Mouse (Mus musculus) thymus, postnatal 4 days (tissue): Measurements from ENCODE around the gene Ankrd28.
"Not testable (repeated sequence)": the region's sequence is repeated elsewhere in the genome, so short reads cannot be mapped to it uniquely, and the experiment has no call there.

Experiments
- DNase-seq: peaks from one replicate; pipeline ENCODE4 v3.0.0; 2021

Ankrd28 gene

DNA sequence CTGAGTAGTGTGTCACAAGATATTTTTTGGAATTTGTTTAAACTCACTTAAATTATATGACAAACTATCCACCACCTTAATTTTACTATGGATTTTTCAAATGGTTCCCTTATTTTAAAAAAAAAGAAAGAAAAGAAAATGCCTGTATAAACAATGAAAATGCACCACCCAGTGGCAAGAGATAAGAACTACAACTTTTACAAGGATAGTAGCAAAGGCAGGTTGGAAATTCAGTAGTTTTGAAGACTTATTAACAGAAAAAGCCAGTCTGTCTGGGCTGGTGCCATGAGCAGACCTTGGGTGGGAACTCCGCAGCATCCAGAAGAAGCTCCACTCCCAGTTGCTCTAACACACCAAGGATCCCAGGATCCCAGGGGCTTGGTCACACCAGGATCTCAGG lies 39.7 kb downstream of the Ankrd28 start:
- peak; percentile 15 for DNase-seq

DNA sequence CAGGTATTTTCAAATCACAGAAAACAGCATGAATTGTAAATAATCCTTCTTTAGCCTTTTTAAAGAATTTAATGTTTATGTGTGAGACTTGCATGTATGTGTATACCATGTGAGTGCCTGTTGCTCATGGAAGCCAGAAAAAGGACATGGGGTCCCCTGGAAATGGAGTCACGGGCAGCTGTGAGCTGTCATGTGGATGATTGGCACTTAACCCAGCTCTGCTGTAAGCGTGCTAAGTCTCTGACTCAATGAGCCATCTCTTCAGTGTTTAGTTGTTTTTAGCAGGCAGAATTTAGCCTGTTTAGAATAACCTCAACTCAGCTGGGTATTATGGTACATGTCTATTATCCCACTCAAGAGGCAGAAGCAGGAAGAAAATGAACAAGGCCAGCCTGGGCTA lies 43.5 kb downstream of the Ankrd28 start:
- no peak for DNase-seq

DNA sequence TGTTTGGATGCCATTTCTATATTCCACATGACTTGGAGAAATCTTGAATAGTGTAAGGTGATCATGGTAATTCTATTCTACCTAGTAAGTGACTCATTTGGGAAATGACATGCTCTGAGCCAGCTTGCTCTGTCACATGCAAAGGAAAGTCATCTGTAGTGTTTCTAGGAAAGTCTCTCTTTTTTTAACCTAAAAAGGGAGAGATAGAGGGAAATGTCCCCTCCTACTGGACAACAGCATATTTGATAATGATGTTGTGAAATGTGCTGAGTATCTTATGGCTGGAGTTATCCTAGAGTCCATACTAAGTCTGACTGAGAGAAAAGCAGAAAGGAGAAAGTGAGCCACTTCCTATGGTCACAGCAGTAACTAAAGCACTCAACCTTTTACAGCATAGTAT lies 44.8 kb downstream of the Ankrd28 start:
- DNase-seq, result no peak

DNA sequence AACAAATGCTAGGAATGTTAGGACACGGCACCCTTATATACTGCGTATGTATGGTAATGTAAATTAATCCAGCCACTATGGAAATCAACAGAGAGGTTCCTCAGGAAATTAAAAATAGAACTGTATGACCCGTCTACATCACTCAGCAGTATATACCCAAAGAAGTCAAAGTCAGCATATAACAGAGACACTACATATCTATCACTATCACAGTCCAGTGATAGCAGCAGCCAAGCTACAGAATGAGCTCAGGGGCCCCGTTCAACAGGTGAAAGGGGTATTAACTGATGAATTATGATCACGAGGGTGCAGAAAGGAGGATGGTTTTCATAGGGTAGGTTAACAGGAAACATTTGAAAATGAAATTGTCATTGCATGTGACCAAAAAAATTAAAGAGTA lies 45.5 kb downstream of the Ankrd28 start:
- no peak for DNase-seq

DNA sequence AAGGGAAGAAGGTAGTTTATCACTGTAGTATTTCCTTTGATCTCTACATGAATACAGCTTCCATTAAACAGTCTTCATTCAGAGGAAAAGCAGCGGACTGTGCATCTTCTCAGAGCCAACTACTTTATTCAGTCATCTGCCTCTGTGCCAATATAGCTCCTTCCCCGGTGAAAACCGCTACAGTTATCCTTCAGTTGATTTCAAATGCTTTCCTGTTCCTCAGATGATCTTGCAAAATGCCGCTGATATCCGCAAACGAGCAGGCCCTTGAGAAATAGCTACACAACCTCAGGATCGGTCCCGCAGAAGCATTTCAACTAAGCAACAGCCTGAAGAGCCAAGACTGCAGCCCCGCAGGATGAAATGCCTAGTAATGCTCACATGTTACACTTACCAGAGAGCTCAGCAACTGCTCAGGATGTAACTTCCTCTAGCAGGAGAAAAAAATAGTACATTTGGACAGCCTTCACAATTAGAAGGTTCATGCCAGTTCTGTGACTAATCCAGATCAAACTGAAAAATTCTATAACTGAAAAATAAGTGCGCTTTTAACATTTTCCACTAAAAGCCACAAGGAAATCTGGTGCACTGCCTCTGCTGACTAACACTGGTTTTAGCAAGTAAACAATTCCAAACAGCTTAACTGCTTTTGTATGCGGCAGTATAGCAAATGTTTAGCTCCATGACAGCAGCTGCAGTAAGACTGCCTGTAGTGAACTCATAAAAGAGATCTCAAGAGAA lies 49.0 kb downstream of the Ankrd28 start:
- peak; percentile 59 for DNase-seq

DNA sequence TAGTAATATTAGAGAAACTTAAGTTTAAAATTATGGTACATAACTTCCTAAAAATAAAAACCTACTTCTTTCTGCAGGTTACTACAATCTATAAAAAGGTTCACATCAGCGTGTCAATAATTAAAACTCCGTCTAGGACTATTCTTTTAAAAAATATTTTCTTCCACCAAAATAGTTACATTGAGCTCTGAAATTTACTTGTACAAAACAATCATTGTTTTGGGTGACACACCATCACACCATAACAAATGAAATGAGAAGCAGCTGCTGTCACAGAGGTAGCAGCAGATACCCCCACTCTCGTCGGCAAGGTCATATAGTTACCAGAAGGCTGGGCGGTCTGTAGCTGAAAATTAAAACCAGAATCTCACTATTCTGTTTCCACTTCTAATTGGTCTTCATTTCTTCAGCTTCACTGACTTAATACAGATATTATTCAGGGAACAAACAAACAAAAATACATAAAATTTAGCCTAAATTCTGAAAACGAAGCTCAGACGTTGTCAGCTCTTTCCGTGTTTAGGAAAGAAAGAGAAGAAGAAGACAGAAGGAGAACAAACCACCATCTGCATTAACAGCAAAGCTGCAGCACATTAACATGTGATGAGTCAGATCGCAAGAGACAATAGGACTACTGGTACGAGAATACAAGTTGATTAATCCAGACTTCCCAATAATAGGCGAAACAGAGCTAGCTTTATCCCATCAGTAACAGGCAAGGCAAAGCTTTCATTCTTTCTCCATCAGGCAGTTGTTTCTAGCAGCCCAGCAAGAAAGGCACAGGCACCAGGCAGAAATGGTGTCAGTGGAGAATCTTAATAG lies 49.8 kb downstream of the Ankrd28 start:
- DNase-seq, result peak; percentile 30

DNA sequence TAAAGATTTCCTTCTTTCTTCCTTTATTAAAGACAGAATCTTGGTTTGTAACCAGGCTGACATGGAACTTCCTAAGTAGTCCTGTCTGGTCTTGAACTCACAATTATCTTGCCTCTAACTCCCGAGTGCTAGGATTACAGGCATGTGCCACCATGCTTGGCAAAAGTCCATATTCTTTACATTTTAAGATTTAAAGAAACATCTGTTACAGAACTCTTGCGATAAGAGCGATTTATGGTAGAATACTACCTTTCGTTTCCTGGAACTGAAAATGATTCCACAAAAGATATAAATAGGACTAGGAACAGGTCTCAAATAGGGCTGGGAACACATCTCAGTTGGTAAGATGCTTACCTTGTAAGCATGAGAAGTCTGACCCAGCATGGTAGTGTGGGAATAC lies 56.9 kb downstream of the Ankrd28 start:
- no peak for DNase-seq

DNA sequence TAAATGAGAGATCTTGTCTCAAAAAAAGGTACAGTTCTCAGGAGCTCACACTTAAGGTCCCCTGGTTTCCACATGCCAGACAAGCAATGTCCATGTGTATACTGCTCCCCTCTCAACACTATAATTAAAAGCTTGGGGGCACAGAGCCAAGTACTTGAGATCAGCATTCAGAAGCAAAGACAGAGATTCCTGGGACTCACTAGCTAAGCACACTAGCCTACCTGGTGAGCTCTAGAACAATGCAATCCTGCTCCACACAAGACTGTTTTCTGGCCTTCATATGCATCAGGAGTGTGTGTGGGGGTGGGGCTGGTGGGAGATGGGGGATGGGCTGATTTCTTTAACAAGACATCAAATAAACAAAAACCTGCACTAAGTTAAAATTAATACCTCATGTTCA lies 58.2 kb downstream of the Ankrd28 start:
- no peak for DNase-seq

DNA sequence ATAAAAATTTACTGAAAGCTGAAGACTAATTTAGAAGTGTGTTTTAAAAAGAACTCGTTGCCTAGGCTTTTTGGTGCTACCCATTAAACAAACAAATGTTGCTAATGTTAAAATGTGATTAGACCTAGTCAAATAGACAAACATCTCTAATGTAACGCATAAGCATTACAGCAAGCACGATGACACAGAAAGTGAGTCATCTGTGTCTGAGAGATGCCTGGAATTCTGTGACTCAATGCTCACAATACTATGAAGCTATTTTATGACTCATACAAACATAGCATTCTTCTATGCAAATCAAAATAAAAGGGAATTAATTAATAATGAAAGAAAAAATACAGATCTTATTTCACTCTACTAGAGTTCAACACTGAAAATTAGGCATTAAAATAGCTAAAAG lies 61.9 kb downstream of the Ankrd28 start:
- DNase-seq, result no peak

DNA sequence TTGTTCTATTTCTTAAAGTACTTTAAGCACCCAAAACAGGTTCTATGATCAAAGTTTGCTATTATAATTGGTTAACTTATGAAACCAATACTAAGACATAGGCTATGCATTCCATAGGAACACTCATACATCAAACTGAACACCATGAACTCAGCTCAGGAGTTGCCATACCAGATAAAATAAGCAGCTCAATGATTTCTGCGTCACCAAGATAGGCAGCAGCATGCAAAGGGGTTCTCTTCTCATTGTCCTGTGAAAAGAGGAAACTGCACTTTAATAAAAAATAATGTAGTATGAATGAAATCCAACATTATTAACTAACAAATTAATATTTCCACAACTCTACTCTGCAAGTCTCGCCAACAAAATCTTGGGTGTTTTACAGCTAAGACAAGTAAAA lies 66.4 kb downstream of the Ankrd28 start:
- no peak for DNase-seq

DNA sequence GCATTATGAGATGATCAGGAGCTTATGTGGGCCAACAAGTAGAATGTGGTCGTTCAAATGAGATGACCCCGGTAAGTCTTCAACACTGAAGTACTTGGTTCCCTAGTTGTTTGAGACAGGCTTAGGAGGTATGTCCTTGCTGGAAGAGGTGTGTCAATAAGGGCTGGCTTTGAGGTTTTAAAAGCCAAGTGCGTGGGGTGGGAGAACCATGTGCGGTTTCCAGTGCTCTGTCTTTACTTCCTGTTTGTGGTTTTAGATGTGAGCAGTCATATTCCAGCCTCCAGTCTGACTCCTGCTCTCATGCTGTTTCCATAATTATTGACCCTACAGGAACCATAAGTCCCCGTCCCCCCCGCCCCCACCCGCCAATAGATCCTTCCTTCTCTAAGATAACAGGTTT lies 68.7 kb downstream of the Ankrd28 start:
- no peak for DNase-seq

DNA sequence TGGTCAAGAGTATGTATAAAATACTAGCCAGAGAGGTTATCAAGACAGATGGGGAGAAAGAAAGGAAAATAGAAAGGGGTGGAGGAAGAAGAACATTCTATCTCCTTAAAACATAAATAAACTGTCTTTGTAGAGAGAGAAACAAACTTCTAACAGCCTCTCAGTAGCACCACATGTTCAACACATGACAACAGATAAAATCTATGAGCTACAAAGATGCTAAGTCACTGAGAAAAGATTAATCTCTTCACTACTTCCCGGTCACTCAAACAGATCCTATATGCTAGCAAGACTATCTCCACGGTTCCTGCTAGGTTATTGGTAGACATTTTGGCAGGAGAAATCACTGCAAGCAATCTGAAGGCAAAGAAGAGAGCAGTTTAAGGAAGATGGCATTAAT lies 71.3 kb downstream of the Ankrd28 start:
- DNase-seq, result no peak

DNA sequence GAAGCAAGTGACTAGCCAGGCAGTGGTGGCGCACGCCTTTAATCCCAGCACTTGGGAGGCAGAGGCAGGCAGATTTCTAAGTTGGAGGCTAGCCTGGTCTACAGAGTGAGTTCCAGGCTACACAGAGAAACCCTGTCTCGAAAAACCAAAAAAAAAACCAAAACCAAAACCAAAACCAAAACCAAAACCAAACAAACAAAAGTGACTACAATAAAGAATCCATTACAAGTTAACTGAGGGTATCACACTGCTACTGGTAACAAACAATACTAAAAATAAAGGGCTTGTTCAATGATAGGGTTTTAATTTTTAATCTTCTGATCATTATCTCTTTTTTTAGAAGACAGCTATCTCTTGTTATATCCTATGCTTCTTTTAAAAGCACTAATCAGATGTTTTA lies 72.0 kb downstream of the Ankrd28 start:
- DNase-seq, result not testable (repeated sequence)

DNA sequence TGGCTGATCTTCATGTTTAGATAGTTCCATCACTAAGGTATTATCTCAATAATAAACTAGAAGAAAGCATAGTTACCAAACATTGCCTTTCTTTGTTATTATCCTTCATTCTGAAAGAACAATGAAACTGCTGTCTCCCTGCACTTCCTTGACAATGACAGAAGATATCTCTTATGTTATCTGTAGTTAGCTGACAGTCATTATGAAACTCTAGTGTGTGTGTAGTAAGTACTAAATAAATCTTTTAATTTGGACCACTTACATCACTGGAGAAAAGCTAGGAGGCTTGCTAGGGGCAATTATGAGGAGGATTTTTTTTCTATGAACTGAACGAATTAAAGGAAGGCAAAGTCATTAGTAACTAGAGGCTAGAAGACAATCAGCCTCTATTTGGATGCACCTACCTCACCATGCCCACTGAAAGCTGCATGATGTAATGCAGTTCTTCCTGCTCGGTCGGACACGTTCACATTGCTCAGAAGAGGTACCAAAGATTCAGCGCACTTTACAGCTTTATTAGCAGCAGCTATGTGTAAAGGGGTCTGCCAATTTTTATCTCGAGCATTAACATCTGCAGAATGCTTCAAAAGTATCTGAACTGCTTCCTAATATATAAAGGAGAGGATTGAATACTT lies 82.1 kb downstream of the Ankrd28 start:
- DNase-seq, result no peak

DNA sequence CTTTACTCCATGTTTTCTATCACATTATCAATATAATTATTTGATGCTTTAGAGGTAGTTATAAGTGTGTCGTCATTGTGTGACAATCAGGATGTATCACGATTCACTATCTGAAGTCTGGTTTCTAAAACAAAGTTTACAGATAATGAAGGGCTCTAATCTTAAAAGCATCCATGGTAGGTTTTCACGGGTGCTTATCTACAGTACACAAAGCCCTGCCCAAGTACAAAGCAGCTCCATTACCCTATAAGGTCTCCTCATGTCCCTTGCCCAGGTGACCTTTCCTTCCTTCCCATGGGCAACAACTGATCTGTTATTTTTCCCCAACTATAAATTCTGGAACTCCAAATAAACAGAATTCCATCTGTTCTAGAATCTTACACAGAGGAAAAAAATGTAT lies 87.9 kb downstream of the Ankrd28 start:
- no peak for DNase-seq

DNA sequence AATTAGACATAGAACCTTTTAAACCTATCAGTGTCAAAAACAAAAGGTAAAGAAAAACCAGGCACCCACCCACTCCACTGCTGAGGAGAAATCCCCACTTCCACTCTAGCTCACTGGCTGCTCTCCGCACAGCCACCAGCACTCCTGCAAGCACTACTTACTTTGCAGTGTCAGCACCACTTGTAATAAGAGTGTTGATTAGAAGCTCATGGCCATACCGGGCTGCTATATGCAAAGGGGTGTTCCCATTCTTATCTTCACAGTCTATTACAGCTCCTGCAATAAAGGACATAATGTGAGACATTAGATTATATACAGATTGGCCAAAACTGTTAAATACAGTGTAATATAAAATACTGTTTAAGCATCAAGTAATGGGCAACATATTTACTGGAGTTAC lies 95.6 kb downstream of the Ankrd28 start:
- DNase-seq, result no peak

DNA sequence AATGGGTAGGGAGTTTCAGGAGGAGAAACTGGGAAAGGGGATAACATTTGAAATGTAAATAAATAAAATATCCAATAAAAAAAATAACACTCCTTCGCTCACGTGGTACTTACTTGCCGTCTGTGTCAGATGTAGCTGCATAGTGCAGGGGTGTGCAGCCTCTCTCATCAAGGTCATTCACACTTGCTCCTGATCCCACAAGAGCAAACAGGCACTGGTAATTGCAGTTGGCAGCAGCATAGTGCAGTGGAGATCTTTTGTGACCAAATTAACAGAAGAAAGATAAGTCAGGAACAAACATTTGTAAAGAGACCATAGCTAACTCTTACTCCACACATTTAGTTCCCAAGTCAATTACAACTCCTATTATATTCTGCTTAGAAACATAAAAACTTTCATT lies 102.9 kb downstream of the Ankrd28 start:
- no peak for DNase-seq

DNA sequence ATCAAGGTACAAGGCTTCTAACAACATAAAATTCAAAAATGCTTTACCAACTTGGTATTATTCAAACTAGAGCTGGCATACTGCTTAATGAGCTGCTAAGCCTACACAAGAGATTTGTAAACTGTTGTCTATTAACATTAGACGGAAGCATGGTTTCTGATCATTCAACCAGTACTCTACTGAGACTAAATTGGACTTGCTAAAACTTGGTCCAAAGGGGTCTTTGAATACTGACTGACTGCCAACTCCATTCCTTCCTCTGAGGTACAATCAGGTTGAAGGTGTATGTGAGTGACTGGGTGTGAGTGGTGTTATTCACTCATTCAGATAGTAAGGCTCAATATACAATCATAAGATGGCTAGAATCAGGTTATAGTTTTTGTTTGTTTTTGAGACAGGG lies 107.7 kb downstream of the Ankrd28 start:
- no peak for DNase-seq

DNA sequence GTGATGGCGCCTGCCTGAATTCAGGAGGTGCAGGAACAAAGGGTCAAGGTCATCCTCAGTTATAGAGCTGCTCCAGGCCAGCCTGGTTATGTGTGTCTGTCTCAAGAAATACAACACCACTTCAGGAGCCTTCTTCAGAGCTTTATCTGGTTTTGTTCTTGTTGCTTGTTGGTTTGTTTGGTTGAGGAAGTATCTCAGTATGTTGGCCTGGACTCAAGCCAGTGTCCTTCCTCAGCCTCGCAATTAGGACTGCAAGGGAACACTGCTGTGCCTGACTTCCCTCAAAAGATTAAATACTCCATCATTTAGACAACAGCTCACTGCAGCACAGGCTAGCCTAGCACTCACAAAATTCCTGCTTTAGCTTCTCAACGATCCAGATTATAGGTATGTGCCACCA lies 109.2 kb downstream of the Ankrd28 start:
- DNase-seq, result no peak

DNA sequence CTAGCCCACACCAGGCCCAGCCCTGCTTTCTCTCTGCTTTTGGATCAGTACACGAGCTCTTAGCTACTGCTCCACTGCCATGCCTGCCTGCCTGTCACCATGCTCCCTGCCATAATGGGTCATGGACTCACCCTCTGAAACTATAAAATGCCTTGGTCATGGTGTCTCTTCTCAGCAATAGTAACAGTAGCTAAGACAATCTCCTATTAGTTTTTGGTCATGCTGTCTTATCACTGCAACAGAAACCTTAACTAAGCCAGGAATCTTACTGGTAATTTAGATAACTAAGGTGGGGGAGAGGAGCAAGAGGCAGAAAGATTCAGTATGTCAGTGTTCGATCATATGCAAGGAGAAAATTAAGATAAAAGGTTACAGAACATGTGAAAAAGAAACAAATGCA lies 112.1 kb downstream of the Ankrd28 start:
- DNase-seq, result no peak

DNA sequence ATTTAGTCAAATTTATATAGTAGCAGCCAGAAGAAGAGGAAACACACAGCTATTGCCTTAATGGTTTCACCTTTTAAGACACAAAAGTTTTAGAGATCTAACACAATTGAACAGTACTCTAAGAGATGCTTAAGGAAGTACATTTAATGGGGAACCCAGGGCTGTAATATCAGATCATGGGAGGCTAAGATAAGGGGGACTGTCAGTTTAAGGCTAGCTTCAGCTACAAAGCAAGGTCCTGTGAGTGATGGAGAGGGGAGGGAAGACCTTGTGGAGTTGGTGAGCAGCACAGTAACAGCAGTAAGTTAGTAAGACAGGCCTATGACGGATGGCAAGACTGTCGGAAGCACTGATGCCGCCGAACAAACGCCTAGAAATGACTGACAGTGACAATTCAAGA lies 113.1 kb downstream of the Ankrd28 start:
- no peak for DNase-seq

DNA sequence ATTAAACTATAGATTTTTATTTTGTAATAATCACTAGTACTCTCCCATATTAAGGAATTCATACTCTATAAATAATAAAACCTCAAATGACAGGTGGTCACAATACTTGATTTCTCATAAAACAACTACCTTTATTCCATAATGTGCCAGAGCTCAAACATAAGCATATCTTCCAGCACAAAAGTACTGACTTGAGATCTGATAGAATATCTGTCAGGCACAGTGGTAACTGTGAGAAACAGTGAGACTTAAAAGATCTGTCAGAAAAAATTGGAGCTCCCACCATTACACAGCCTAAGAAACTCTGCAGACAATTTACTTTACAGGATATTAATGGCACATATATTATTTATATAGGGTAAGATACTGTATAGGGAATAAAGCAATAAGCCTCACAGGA lies 114.8 kb downstream of the Ankrd28 start:
- no peak for DNase-seq

DNA sequence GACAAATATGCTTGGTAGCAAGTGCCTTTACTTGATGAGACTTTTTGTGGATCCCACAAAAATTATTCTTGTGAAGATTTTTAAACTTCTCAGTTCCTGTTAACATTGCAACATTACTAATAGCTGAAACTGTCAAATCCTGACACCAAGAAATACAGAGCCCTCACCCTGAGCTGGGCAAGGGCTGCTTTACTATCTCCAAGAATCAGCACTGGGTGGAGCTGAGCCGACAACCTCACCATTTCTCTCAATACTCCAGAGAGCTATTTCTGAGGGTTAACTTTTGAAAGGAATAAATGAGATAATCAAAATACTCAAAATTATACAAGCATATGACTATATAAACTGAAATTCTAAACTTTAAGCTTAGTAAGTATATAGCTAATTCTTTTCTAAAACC lies 121.1 kb downstream of the Ankrd28 start:
- DNase-seq, result no peak

DNA sequence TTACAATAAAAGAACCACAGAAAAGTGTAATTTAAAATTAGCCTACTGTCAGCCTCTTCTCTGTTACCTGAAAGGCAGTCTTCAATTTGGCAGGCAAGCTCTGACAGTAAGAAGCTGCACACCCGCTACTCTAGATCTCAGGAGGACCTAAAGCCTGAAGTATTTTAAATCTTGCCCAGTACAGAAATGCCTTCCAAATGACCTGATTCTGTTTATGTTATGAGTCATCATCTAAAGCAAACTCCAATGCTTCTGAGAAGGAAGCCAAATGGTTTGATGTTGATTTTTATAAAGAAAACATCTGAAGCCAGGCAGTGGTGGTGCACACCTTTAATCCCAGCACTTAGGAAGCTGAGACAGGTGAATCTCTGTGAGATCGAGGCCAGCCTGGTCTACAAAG lies 130.1 kb downstream of the Ankrd28 start:
- DNase-seq, result no peak
